Mouse (Mus musculus): ENCODE results near the gene Csnk1e. TPM values are rescaled to one million over a fixed set of nuclear protein-coding genes. Genes with fewer than 3 reads are reported as not detected.

The Csnk1e gene
- polyA plus RNA-seq, 1 experiment: 116 TPM

DNA sequence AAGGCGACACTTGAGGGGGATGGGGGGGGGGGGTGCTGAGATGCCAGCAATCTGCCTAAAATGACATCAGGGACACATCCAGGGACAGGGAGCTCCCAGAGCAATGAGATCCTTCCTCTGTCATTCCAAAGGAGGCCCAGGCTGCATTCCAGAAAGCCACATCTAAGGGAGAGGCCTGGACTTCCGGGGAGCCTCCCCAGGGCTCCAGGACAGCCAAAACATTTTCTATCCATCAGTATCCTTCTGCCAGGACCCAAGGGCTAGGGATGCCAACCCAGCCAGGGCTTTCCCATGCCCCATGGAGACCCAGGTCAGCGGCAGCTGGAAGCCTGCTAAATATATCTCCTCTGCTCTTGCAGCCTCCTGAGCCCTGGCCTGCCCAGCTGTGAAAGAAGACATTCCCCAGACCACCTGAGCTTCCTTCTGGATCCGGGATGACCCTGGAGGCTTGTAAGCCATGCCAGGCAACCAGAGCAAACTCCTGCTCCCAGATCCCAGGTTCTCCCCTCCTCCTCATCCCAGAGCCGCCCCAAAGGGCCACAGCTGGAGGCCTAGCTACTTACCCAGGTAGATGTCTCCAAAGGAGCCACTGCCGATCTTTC lies 17.1 kb downstream of the Csnk1e start:
- Histone ChIP-seq H3K27ac (ENCODE audit: insufficient read depth, low read length) (0 out of 2 replicates have a peak overlapping the region, but pooled peaks have one; percentile 16), H3K9me3 (replicated peaks; ENCODE audit: control insufficient read depth, insufficient read depth, low read length, poor library complexity, severe bottlenecking) (no peaks in the 10 kb centered on the region), H3K4me3 (ENCODE audit: low read depth, low read length) (peak overlapping the region; percentile 17), H3K27me3 (ENCODE audit: control insufficient read depth, insufficient read depth, low read length, poor library complexity, severe bottlenecking) (no peaks in the 10 kb centered on the region), H3K36me3 (ENCODE audit: control insufficient read depth, insufficient read depth, low read length, poor library complexity, severe bottlenecking) (no peaks in the 10 kb centered on the region), H3K4me1 (ENCODE audit: control insufficient read depth, insufficient read depth, low read length) (peaks cover 38% of the 10 kb centered on the region), H3K9ac (ENCODE audit: low read depth, poor library complexity, severe bottlenecking) (no peak overlapping the region)
- TF ChIP-seq CTCF (IDR thresholded peaks at IDR 0.05; ENCODE audit: low read depth, low read length) (no peak), POLR2A (IDR thresholded peaks at IDR 0.05; ENCODE audit: insufficient read depth, low read length) (no peak), EP300 (IDR thresholded peaks at IDR 0.05; ENCODE audit: insufficient read depth, low read depth, low read length) (no peak)

DNA sequence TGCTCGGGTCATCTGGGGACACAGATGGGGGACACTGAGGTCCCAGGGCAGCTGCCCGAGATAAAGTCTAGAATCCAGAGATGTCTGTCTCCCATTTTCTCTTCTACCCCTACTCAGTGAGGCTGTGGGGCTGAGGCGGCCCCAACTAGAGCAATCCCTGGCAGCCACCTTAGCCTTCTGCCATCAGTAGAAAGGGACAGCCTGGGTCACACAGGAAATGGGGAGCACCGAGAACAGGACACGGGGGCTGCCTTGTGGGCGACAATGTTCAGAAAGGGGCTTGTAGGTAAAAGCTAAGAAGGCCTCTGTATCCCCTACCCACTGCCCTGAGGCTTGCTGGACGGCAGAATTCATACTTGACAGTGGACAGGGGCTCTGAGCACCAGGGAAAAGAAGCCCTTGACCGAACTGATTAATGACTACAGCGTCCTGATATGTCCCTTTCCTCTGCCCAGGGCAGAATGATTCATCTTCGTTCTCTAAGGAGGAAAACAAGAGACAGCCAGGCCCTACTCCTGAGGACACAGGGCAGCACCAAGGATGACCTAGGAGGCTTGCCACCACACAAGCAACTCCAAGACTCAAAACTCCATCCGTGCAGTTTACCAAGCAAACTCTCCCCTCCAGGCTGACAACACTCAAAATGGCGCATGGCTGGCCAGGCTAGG lies 17.7 kb downstream of the Csnk1e start:
- Histone ChIP-seq H3K9me3 (replicated peaks; ENCODE audit: control insufficient read depth, insufficient read depth, low read length, poor library complexity, severe bottlenecking) (no peaks in the 10 kb centered on the region), H3K27ac (ENCODE audit: insufficient read depth, low read length) (peak overlapping the region; percentile 74; the same call in 1 of the 2 replicates), H3K9ac (ENCODE audit: low read depth, poor library complexity, severe bottlenecking) (no peak overlapping the region), H3K4me1 (ENCODE audit: control insufficient read depth, insufficient read depth, low read length) (peaks cover 40% of the 10 kb centered on the region), H3K27me3 (ENCODE audit: control insufficient read depth, insufficient read depth, low read length, poor library complexity, severe bottlenecking) (no peaks in the 10 kb centered on the region), H3K36me3 (ENCODE audit: control insufficient read depth, insufficient read depth, low read length, poor library complexity, severe bottlenecking) (no peaks in the 10 kb centered on the region), H3K4me3 (ENCODE audit: low read depth, low read length) (no peak overlapping the region)
- no peak for TF ChIP-seq CTCF (IDR thresholded peaks at IDR 0.05; ENCODE audit: low read depth, low read length)
- no peak for TF ChIP-seq EP300 (IDR thresholded peaks at IDR 0.05; ENCODE audit: insufficient read depth, low read depth, low read length)

DNA sequence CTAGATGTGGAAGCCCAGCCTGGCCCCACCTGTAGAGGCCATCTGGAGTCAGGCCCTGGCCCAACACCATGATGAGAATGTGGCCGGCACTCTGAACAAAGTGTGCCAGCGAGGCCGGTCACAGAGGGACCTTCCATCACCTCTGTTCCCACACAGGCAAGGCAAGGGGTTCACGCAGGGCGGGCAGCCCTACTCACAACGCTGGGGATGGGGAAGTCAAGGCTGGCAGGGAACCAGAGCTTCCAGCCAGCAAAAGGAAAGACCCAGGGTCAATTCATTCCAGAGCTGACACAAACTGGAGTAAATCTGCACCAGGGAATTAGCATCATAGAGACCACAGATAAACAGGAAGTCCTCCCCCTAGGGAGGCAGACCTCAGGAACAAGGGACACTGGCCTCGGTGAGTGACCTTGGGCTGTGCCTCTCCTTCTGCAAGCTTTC lies 18.9 kb downstream of the Csnk1e start:
- Histone ChIP-seq H3K36me3 (ENCODE audit: control insufficient read depth, insufficient read depth, low read length, poor library complexity, severe bottlenecking) (no peaks in the 10 kb centered on the region), H3K9ac (ENCODE audit: low read depth, poor library complexity, severe bottlenecking) (no peak overlapping the region), H3K27me3 (ENCODE audit: control insufficient read depth, insufficient read depth, low read length, poor library complexity, severe bottlenecking) (no peaks in the 10 kb centered on the region), H3K27ac (ENCODE audit: insufficient read depth, low read length) (peak overlapping the region; percentile 74), H3K4me3 (ENCODE audit: low read depth, low read length) (no peak overlapping the region; the same call in 1 of the 2 replicates), H3K9me3 (replicated peaks; ENCODE audit: control insufficient read depth, insufficient read depth, low read length, poor library complexity, severe bottlenecking) (no peaks in the 10 kb centered on the region), H3K4me1 (ENCODE audit: control insufficient read depth, insufficient read depth, low read length) (peaks cover 39% of the 10 kb centered on the region)
- TF ChIP-seq EP300 (IDR thresholded peaks at IDR 0.05; ENCODE audit: insufficient read depth, low read depth, low read length) (peak; percentile 96), CTCF (IDR thresholded peaks at IDR 0.05; ENCODE audit: low read depth, low read length) (no peak)

DNA sequence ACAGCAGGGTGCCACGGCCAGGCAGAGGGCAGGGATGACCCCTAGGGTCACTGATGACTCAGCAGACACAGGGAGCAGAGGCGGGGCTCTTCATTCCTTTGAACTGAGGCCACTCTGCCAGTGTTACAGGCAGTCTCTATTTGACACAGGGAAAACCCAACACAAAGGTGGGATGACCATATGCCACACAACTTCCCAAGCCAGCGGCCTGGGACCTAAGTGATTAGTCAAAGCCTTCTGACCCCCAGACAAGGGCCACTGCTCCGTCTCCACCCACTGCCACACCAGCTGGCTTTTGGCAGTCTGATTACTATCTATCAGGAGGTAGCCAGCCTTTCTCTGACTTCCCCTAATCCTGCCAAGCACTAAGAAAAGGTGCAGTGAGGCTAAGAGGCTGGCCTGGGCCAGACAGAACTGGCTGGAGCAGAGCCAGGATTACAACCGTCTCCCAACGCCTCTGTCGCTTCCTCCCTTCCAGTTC lies 20.1 kb downstream of the Csnk1e start:
- Histone ChIP-seq H3K27ac (ENCODE audit: insufficient read depth, low read length) (no peak overlapping the region), H3K9me3 (replicated peaks; ENCODE audit: control insufficient read depth, insufficient read depth, low read length, poor library complexity, severe bottlenecking) (no peaks in the 10 kb centered on the region), H3K36me3 (ENCODE audit: control insufficient read depth, insufficient read depth, low read length, poor library complexity, severe bottlenecking) (no peaks in the 10 kb centered on the region), H3K4me3 (ENCODE audit: low read depth, low read length) (no peak overlapping the region), H3K4me1 (ENCODE audit: control insufficient read depth, insufficient read depth, low read length) (peaks cover 39% of the 10 kb centered on the region), H3K9ac (ENCODE audit: low read depth, poor library complexity, severe bottlenecking) (no peak overlapping the region), H3K27me3 (ENCODE audit: control insufficient read depth, insufficient read depth, low read length, poor library complexity, severe bottlenecking) (no peaks in the 10 kb centered on the region)
- TF ChIP-seq EP300 (IDR thresholded peaks at IDR 0.05; ENCODE audit: insufficient read depth, low read depth, low read length) (peak; percentile 76; the same call in 1 of the 2 replicates), POLR2A (IDR thresholded peaks at IDR 0.05; ENCODE audit: insufficient read depth, low read length) (no peak), CTCF (IDR thresholded peaks at IDR 0.05; ENCODE audit: low read depth, low read length) (no peak)

DNA sequence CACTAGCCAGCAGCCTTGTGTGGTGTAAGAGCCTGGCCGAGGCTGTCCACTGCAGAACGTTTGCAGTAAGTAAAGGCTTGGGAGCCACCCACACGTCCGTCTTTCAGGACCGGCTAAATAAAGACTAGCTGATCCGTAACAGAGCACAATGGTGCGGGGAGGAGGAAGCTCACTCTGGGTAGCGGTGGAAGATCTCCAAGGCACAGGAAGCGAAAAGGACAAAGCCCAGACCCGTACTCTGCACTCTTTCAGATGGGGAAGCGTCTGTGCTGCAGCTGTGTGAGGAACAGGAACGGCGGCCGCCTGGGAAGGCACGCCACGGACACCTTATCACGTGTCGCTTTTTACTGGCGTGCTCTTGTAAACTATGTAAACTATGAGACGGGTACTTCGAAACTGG lies 22.5 kb downstream of the Csnk1e start:
- H3K9me3 ChIP-seq (replicated peaks; ENCODE audit: control insufficient read depth, insufficient read depth, low read length, poor library complexity, severe bottlenecking): no peaks in the 10 kb centered on the region
- H3K27ac ChIP-seq (ENCODE audit: insufficient read depth, low read length): no peak overlapping the region
- H3K9ac ChIP-seq (ENCODE audit: low read depth, poor library complexity, severe bottlenecking): no peak overlapping the region
- H3K4me3 ChIP-seq (ENCODE audit: low read depth, low read length): no peak overlapping the region
- H3K4me1 ChIP-seq (ENCODE audit: control insufficient read depth, insufficient read depth, low read length): peaks cover 25% of the 10 kb centered on the region
- TF ChIP-seq CTCF (IDR thresholded peaks at IDR 0.05; ENCODE audit: low read depth, low read length) (no peak), POLR2A (IDR thresholded peaks at IDR 0.05; ENCODE audit: insufficient read depth, low read length) (no peak), EP300 (IDR thresholded peaks at IDR 0.05; ENCODE audit: insufficient read depth, low read depth, low read length) (no peak)
- peaks cover 7% of the 10 kb centered on the region for H3K36me3 ChIP-seq (ENCODE audit: control insufficient read depth, insufficient read depth, low read length, poor library complexity, severe bottlenecking)
- no peaks in the 10 kb centered on the region for H3K27me3 ChIP-seq (ENCODE audit: control insufficient read depth, insufficient read depth, low read length, poor library complexity, severe bottlenecking)

DNA sequence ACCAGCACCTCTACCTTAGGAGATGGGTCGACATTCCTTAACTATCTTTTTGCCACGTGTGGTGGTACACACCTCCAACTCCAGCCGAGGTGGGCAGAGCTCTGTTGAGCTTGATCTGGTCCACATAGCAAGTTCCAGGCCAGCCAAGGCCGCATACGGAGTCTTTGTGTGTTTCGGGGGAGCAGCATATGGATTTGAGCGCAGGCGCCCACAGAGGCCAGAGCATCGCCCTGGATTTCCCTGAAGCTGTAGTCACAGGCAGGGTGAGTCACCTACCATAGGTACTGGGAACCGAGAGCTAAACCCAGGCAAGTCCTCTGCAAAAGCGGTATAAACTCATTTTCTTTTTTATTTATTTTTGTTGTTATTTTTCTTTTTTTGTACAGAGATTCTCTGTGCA lies 23.0 kb downstream of the Csnk1e start:
- Histone ChIP-seq H3K9me3 (replicated peaks; ENCODE audit: control insufficient read depth, insufficient read depth, low read length, poor library complexity, severe bottlenecking) (no peaks in the 10 kb centered on the region), H3K36me3 (ENCODE audit: control insufficient read depth, insufficient read depth, low read length, poor library complexity, severe bottlenecking) (peaks cover 11% of the 10 kb centered on the region), H3K4me1 (ENCODE audit: control insufficient read depth, insufficient read depth, low read length) (peaks cover 23% of the 10 kb centered on the region), H3K27ac (ENCODE audit: insufficient read depth, low read length) (no peak overlapping the region), H3K9ac (ENCODE audit: low read depth, poor library complexity, severe bottlenecking) (no peak overlapping the region), H3K4me3 (ENCODE audit: low read depth, low read length) (no peak overlapping the region), H3K27me3 (ENCODE audit: control insufficient read depth, insufficient read depth, low read length, poor library complexity, severe bottlenecking) (no peaks in the 10 kb centered on the region)
- TF ChIP-seq POLR2A (IDR thresholded peaks at IDR 0.05; ENCODE audit: insufficient read depth, low read length) (no peak), EP300 (IDR thresholded peaks at IDR 0.05; ENCODE audit: insufficient read depth, low read depth, low read length) (no peak), CTCF (IDR thresholded peaks at IDR 0.05; ENCODE audit: low read depth, low read length) (no peak)
